Mouse (Mus musculus) kidney, embryonic 15.5 days (tissue): ENCODE measurements at regions not wholly inside any gene's neighbourhood (a gene's known extent, or its start where the extent isn't known, plus 50 kb on each side); places are given as distances from the start of the nearest gene placed in this dataset.

Source experiments
- ATAC-seq: fragments of 200-750 bp; cut with Nextera tagmentation; replicated peaks from 2 replicates; pipeline ENCODE4 v1.8.0; 2017; ENCODE audit warnings: moderate TSS enrichment; ENCODE audit not compliant: low FRiP score
- H3K27ac ChIP-seq: fragments of 300-500 bp; sonication (generic); 2 replicates; pipeline ENCODE4 v1.5.1; 2015; ENCODE audit warnings: mild to moderate bottlenecking, inconsistent platforms
- H3K27me3 ChIP-seq: fragments of 300-500 bp; sonication (generic); 2 replicates; pipeline ENCODE4 v1.6.1; 2015; ENCODE audit warnings: inconsistent platforms
- H3K36me3 ChIP-seq: fragments of 300-500 bp; sonication (generic); 2 replicates; pipeline ENCODE4 v1.6.1; 2015; ENCODE audit warnings: inconsistent platforms
- H3K4me1 ChIP-seq: fragments of 300-500 bp; sonication (generic); 2 replicates; pipeline ENCODE4 v1.6.1; 2015; ENCODE audit warnings: inconsistent platforms
- H3K4me2 ChIP-seq: fragments of 300-500 bp; sonication (generic); 2 replicates; pipeline ENCODE4 v1.6.1; 2015; ENCODE audit warnings: moderate library complexity, mild to moderate bottlenecking, inconsistent platforms
- H3K4me3 ChIP-seq: fragments of 300-500 bp; sonication (generic); replicated peaks from 2 replicates; pipeline ENCODE4 v1.5.1; 2015; ENCODE audit warnings: mild to moderate bottlenecking, inconsistent platforms
- H3K9ac ChIP-seq: fragments of 300-500 bp; sonication (generic); 2 replicates; pipeline ENCODE4 v1.6.1; 2015; ENCODE audit warnings: mild to moderate bottlenecking, inconsistent platforms
- H3K9me3 ChIP-seq: fragments of 300-500 bp; sonication (generic); replicated peaks from 2 replicates; pipeline ENCODE4 v1.6.1; 2016; ENCODE audit warnings: inconsistent platforms
- WGBS: fragments of 180-500 bp; shearing (Covaris S2); methylation state at CpG from one replicate; pipeline ENCODE4 v1.1.7; 2015; ENCODE audit warnings: mixed read lengths; 5-methylcytosine and 5-hydroxymethylcytosine counted together

DNA sequence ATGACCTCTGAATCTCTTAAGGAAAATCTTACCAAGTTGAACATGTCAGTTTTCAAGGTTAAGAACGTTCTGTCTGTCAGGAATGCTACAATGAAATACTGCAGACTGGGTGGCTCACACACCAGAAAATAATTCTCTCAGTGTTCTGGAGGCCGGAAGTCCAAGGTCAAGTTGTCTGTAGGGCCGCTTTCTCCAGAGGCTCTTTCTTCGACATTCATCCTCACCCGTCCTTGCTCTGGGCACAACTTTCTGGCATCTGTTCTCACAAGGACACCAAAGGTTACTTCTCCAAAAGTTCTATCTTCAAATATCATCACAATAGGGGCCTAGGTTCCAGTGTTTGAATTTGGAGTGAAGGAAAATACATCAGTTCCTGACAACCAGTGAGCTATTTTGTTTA is 239.2 kb downstream of the Kcnrg start:
- Histone ChIP-seq H3K27me3 (no peaks in the 10 kb centered on the region), H3K9me3 (no peaks in the 10 kb centered on the region), H3K9ac (no peak overlapping the region), H3K4me1 (no peaks in the 10 kb centered on the region), H3K4me3 (no peak overlapping the region), H3K36me3 (no peaks in the 10 kb centered on the region), H3K27ac (no peak overlapping the region), H3K4me2 (no peak overlapping the region)
- ATAC-seq: no peak
- 71% methylated on average over 5 of the region's 5 CpGs for WGBS

GRCm38 (mm10) chr14:61850244-61850643 is 243.0 kb downstream of the Kcnrg start:
- Histone ChIP-seq H3K4me2 (no peak overlapping the region), H3K36me3 (no peaks in the 10 kb centered on the region), H3K4me3 (no peak overlapping the region), H3K27ac (no peak overlapping the region), H3K27me3 (no peaks in the 10 kb centered on the region), H3K9me3 (no peaks in the 10 kb centered on the region), H3K9ac (no peak overlapping the region), H3K4me1 (no peaks in the 10 kb centered on the region)
- ATAC-seq: no peak
- 78% methylated on average over 4 of the region's 4 CpGs for WGBS

- no peaks in the 10 kb centered on the region for H3K9me3 ChIP-seq
- H3K4me3 ChIP-seq: no peak overlapping the region
- no peaks in the 10 kb centered on the region for H3K36me3 ChIP-seq
- H3K9ac ChIP-seq: no peak overlapping the region
- no peak for ATAC-seq
- no peak overlapping the region for H3K27ac ChIP-seq
- no peak overlapping the region for H3K4me2 ChIP-seq
- WGBS: 74% methylated on average over 6 of the region's 6 CpGs
- H3K27me3 ChIP-seq: no peaks in the 10 kb centered on the region
- H3K4me1 ChIP-seq: no peaks in the 10 kb centered on the region
Observed at GRCm38 (mm10) chr14:61857616-61858015, 250.4 kb downstream of the Kcnrg start.

DNA sequence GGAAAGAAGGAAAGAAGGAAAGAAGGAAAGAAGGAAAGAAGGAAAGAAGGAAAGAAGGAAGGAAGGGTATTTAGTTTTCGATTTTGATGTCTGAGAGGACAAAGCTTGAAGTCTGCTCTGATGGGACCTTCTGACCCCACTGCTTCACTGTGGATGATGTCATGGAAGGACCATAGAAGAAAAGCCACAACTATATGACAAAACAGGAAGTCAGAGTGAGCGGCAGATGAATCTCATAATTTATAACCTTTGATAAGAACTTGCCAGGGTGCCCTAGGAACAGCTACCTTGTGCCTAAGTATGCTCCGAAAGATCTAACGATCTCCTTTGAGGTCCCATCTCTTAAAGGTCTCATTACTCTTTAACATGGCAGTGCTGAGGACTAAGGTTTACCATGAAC is 253.4 kb downstream of the Kcnrg start:
- Histone ChIP-seq H3K4me1 (peaks cover 8% of the 10 kb centered on the region; the same call in 1 of the 2 replicates), H3K27me3 (no peaks in the 10 kb centered on the region), H3K4me3 (no peak overlapping the region), H3K36me3 (no peaks in the 10 kb centered on the region), H3K27ac (no peak overlapping the region), H3K9ac (no peak overlapping the region), H3K9me3 (no peaks in the 10 kb centered on the region), H3K4me2 (no peak overlapping the region)
- 85% methylated on average over 4 of the region's 4 CpGs for WGBS
- no peak for ATAC-seq

DNA sequence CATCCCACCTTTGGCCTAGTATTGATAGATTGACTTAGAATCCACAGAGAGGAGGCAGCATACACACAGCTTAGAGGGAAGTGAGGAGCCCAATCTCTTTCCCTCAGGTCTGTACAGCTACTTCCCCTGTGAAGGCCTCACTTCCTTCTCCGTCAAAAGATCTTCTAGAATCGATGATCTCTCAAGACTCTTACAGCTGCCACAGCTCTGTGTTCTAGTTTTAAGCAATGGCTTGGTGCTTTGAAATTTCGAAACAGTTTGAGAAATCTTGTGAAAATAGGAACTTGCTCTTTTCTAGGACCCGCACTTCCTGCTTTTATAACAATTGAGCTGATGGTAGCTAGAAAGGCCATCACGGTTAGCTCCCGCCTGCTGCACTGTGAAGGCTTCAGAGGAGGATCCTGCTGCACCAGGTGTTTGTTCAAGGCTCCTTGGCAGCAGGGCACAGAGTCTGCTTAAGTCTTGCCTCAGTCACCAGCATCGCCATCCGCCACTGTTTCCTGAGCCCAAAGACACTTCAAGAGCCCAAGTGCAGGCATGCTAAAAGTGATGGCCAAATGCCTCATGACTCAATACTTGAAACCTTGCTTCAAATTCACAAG is 254.2 kb downstream of the Kcnrg start:
- 89% methylated on average over 8 of the region's 8 CpGs for WGBS
- Histone ChIP-seq H3K4me1 (peaks cover 14% of the 10 kb centered on the region), H3K9me3 (no peaks in the 10 kb centered on the region), H3K4me3 (no peak overlapping the region), H3K36me3 (no peaks in the 10 kb centered on the region), H3K27ac (no peak overlapping the region), H3K9ac (no peak overlapping the region), H3K4me2 (no peak overlapping the region), H3K27me3 (no peaks in the 10 kb centered on the region)
- no peak for ATAC-seq

GRCm38 (mm10) chr14:61862931-61863330 is 255.7 kb downstream of the Kcnrg start:
- Histone ChIP-seq H3K27ac (no peak overlapping the region), H3K9me3 (no peaks in the 10 kb centered on the region), H3K4me3 (no peak overlapping the region), H3K36me3 (no peaks in the 10 kb centered on the region), H3K4me1 (peaks cover 15% of the 10 kb centered on the region), H3K9ac (no peak overlapping the region), H3K27me3 (no peaks in the 10 kb centered on the region), H3K4me2 (no peak overlapping the region)
- no peak for ATAC-seq
- 91% methylated on average over 6 of the region's 6 CpGs for WGBS

DNA sequence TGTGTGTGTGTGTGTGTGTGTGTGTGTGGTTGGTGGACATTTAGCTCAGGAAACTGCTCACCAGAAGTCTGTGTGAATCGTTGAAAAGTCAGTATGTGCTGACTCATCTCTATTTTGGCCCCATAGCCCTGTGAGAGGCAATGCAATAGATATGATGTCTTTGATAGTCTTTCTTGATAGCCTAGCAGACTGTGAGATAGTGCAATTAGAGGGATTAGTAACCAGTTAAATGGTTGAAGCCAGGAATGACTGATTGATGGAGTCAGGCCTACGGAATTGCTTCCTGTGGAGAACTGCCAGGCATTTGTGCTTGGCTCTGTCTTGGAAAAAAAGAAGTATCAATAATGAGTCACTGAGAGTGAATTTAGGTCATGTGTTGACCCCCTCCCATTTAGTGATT is 256.2 kb downstream of the Kcnrg start:
- Histone ChIP-seq H3K27ac (no peak overlapping the region), H3K36me3 (no peaks in the 10 kb centered on the region), H3K4me1 (peaks cover 15% of the 10 kb centered on the region), H3K4me3 (no peak overlapping the region), H3K27me3 (no peaks in the 10 kb centered on the region), H3K9me3 (no peaks in the 10 kb centered on the region), H3K4me2 (no peak overlapping the region), H3K9ac (no peak overlapping the region)
- 45% methylated on average over 2 of the region's 2 CpGs for WGBS
- no peak for ATAC-seq

DNA sequence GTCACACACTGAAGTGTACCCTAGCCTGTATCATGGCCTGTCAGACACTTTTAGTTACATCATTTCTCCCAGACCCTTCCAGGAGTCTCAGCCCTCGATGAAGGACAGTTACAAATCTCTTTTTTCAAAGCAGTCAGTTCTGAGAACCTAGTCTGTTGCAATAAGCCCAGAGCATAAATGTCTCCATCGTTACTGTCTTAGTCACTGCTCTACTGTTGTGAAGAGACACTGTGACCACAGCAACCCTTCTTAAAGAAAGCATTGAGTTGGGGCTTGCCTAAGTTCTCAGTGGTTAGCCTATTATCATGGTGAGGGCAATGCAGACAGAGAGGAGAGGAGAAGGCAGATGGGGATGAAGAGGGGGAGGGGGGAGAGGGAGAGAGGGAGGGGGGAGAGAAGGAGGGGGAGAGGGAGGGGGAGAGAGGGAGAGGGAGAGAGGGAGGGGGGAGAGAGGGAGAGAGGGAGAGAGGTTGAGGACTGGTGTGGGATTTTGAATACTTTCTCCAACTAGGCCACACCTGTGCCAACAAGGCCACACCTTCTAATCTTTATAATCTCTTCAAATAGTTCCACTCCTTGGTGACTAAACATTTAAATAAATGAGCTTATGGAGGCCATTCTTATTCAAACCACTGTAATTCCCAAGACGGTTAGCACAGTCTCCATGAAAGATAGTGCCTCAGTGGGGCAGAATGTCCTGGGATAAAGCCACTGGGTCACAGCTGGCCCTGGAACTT is 259.4 kb downstream of the Kcnrg start:
- no peak overlapping the region for H3K4me2 ChIP-seq
- H3K4me1 ChIP-seq: peaks cover 17% of the 10 kb centered on the region
- no peak overlapping the region for H3K27ac ChIP-seq
- no peak overlapping the region for H3K4me3 ChIP-seq
- no peaks in the 10 kb centered on the region for H3K9me3 ChIP-seq
- H3K9ac ChIP-seq: no peak overlapping the region
- 49% methylated on average over 3 of the region's 3 CpGs for WGBS
- no peaks in the 10 kb centered on the region for H3K27me3 ChIP-seq
- H3K36me3 ChIP-seq: no peaks in the 10 kb centered on the region
- no peak for ATAC-seq

- H3K27ac ChIP-seq: no peak overlapping the region
Observed at GRCm38 (mm10) chr14:61874206-61874605, 266.9 kb downstream of the Kcnrg start.

DNA sequence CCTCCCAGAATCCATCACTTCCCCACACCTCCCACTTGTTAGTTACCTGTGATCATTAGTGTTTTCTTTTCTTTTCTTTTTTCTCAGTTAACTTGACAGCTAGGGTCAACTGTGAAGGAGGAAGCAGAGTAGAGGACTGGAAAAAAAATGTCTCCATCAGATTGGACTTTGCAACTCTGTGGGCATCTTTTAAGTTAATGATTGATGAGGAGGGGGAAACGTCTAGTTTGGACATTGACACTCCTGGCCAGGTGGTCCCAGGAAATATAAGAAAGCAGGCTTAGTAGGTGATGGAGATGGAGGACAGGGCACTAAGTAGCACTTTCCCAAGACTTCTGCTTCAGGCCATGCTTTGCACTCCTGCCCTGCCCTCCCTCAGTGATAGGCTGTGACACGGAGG is 272.2 kb downstream of the Kcnrg start:
- ATAC-seq: no peak

More at GRCm38 (mm10) chr14:61874206-61874605, 266.9 kb downstream of the Kcnrg start:
- H3K9ac ChIP-seq: no peak overlapping the region
- H3K27me3 ChIP-seq: no peaks in the 10 kb centered on the region
- no peak overlapping the region for H3K4me2 ChIP-seq
- ATAC-seq: no peak
- H3K4me1 ChIP-seq: 0 out of 2 replicates have a peak, but pooled peaks cover 2% of the 10 kb centered on the region
- H3K4me3 ChIP-seq: no peak overlapping the region
- no peaks in the 10 kb centered on the region for H3K36me3 ChIP-seq
- no peaks in the 10 kb centered on the region for H3K9me3 ChIP-seq

GRCm38 (mm10) chr14:61880514-61881259 is 273.4 kb downstream of the Kcnrg start:
- H3K27me3 ChIP-seq: no peaks in the 10 kb centered on the region
- no peak overlapping the region for H3K4me3 ChIP-seq
- H3K9me3 ChIP-seq: no peaks in the 10 kb centered on the region
- H3K4me1 ChIP-seq: peaks cover 6% of the 10 kb centered on the region
- WGBS: 26% methylated on average over 9 of the region's 9 CpGs
- no peaks in the 10 kb centered on the region for H3K36me3 ChIP-seq
- no peak overlapping the region for H3K27ac ChIP-seq
- H3K4me2 ChIP-seq: no peak overlapping the region
- ATAC-seq: peak; percentile 52; the same call in 1 of the 2 replicates
- no peak overlapping the region for H3K9ac ChIP-seq

More for the DNA sequence above, 272.2 kb downstream of the Kcnrg start:
- Histone ChIP-seq H3K9me3 (no peaks in the 10 kb centered on the region), H3K4me1 (peaks cover 6% of the 10 kb centered on the region), H3K27me3 (no peaks in the 10 kb centered on the region), H3K4me3 (no peak overlapping the region), H3K27ac (no peak overlapping the region), H3K36me3 (no peaks in the 10 kb centered on the region), H3K9ac (no peak overlapping the region), H3K4me2 (no peak overlapping the region)
- WGBS: 34% methylated on average over 2 of the region's 2 CpGs

DNA sequence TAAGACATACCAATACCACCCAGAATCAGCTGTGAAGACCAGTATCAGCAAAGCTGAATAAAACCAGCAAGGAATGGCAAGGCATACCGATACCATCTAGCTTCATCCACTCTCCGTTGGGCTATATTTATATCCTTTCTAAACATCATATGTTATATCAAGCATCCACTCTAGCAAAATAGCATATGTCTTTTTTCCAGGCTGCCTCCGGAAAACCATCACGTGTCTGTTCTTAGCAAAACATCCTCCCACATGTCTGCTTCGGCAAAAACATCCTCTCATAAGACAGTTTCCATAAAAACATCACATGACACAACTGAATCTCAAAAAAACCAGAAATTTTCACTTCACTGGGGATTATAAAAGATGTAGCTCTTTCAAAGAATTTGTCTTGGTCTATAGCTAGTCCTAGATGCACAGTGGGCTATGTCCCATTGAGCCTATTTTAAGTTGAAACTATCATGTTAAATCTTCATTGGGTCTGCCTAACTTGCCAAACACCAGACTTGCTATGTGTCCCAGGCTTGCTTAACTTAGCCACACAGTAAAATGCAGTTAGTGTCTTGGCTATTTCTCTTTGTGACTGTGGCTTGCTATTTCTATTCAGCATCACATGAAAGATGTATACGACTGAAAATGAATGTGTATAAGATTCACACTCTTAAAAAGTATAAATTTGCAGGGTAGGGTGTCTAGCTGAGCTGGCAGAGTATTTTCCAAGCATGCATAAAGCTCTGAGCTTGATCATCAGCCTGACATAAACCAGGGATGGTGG is 278.2 kb downstream of the Kcnrg start:
- Histone ChIP-seq H3K4me1 (peaks cover 3% of the 10 kb centered on the region), H3K4me3 (no peak overlapping the region), H3K9me3 (no peaks in the 10 kb centered on the region), H3K36me3 (no peaks in the 10 kb centered on the region), H3K27me3 (no peaks in the 10 kb centered on the region), H3K27ac (no peak overlapping the region), H3K9ac (no peak overlapping the region), H3K4me2 (no peak overlapping the region)
- WGBS: 51% methylated on average over 6 of the region's 6 CpGs
- ATAC-seq: no peak
